Mouse (Mus musculus): ENCODE data around the gene Cd9.

Gene Cd9

DNA sequence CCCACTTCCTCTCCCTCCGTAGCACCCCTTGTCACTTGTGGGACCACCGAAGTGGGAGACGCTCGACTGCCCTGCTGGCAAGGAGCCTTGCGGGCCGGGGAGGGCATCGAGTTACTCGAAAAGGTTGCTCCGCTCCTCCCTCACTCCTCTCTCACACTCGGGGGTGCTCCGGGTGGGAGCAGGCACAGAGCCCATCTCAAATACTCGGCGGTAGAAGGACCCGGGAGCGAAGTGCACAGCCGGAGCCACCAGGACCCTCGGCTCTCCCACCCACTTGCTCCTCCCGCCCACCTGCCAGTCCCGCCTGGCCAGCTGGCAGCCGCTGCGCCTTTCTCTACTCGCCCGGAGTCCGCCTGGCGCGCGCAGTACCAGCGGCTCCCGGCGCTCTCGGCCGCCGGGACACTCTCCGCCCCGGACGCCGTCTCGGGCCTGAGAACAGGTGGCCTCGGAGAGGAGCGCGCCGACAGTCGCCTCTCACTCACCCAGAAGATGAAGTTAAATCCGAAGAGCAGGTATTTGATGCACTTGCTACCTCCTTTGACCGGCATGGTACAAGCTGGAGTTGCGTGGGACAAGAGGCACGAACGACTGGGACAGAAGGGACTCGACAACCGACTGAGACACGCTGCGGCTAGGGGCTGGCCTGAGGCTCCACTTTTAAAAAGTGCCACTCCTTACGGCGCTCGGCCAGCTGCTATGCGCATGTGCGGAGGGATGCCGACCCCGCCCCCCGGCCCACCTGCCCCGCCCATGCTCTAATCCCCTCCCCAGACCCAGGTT lies at the start of gene Cd9:
TSS of gene Cd9 (minus strand) at position 700 of the 780 bp plus-strand sequence.
- DNase-seq (ENCODE audit: low spot score), result peak; percentile 89

DNA sequence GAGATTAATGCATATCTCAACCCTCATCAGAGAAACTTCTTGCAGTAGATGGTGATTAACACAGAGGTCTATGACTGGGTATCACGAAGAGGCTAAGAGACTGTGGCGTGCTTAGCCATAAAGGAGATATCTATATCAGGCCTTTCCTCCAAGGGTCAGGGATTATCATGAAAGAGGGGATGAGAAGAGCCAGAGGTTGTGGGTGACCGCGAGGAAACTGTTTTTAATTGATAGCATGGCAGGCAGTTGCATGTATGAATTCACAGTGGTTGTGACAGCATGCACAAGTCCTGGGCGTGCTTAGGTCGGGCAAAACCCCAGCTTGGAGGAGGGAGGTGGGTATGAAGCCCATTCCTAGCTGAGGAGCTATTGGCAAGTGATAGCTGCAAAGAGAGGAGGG lies 46.7 kb upstream of the Cd9 start:
- DNase-seq (ENCODE audit: low spot score), result no peak

DNA sequence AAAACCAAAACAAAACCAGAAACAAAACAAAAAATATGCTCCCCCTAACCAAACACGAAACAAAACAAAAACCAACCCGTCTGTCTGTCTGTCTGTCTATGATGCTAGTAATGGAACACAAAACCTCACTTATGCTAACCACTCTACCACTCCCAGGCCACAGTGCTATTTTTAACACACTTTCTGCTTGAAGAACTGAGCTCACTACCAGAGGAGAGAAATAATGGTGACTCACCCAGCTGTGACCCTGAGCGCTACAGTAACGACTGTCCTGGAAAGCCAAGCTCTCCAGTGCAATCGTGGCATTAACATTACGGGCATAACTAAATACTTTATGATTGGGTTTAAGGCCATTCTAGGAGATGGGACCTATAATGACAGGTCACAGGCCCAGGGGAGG lies 46.2 kb upstream of the Cd9 start:
- no peak for DNase-seq (ENCODE audit: low spot score)

DNA sequence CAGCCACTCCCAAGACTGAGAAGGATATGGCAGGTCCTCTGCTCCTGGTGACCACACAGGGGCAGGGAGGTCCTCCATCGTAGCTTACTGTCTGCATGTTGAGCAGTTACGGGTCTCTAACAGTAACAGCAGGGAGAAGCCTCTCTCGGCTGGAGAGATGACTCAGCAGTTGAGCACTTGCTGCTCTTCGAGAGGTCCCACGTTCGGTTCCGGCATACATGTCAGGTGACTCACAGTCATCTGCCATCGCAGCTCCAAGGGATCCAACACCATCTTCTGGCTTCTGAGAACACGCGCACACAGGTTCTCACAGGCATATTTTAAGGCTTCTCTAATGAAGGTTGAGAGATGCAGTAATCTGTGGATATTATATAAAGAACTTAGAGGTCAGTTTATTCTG lies 45.6 kb upstream of the Cd9 start:
- no peak for DNase-seq (ENCODE audit: low spot score)

DNA sequence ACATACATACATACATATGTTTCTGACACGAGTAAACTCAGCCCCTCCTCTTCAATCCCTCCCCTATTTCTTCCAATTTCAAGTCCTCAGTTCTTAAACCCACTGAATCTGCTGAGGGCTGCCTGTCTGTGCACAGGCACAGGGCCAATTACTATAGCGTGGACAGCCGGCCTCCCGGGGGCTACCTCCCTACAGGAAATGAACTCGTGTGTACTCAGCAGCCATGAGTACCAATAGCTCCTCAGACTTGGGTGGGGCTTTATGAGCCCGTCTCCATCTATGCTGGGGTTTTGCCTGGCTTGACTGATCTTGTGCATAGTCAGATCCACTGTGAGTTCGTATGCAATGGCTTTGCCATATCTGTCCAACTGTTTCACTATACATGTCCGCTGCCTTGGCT lies 44.8 kb upstream of the Cd9 start:
- no peak for DNase-seq (ENCODE audit: low spot score)

DNA sequence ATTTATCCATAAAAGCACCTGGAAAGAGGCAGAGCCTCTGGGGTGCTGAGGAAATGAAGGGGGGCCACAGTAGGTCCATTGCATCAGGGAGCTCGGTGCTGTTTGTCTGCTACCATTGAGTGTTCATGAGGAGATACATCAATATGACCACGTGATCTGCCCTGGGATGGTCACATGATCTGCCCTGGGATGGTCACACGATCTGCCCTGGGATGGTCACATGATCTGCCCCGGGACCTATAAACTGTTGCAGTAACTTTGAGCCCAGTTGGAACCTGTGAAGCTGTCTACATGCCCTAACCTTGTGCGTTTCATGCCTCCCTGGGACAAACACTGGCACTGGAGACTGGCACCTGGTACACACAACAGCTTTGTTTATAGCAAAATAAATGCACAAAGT lies 43.9 kb upstream of the Cd9 start:
- no peak for DNase-seq (ENCODE audit: low spot score)

DNA sequence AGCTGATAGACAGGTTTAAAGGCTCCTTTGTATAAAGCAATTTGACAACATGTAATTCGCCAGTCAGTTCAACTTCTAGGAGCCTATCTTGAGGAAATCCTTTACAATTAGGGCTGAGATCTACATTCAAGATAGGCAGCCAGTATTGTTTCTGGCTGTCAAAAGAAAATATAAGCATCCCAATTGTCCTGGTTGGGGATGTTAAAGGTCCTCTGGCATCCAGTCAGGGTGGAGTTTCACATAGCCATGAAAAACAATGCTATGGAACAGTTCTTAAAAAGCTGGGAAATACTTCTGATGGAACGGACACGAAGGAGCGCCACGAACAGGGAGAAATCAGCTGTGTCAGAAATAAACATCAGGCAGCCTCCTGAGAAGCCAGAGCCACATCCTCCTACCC lies 40.4 kb upstream of the Cd9 start:
- no peak for DNase-seq (ENCODE audit: low spot score)

DNA sequence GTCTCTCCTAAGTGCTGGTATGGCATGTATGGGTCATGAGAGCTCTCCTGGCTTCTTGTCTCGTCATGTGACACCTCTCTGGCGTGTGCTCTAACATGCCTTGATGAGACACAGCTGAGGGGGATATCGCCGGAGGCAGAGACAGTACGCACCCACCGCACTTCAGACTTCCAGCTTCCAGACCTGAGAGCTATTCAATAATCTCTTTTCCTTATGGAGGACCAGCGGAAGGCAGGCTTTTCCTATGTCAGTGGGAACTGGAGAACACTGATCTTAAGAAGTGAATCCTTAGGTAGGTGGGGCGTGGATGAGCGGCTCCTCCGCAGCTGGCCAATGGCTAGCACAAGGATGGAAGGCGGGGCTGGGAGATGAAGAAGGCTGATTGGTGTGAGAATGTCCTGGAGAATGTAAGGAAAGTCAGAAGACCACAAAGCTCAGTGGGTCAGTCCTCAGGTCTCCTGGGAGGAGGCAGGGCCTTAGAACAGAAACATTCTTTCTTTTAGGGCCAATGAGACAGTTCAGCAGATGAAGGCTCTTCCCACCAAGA lies 38.6 kb upstream of the Cd9 start:
- no peak for DNase-seq (ENCODE audit: low spot score)

DNA sequence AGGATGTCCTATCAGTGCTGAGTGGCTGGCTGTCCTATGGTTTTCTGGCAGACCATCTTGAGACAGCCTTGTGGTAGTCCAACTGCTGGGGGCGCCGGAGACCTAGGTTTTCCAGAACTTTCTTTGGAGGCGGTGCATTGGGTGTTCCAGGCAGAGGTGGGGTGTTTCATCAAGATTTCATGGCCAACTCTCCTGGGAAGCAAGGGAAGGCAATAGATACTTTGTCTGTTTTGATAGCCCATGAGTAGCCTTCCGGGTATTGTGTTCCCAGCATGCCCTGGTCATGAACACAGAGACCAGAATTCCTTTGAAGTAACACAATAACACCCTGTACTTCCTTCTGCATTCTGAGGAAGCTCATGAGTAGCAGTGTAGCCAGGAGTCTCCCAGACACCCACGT lies 34.9 kb upstream of the Cd9 start:
- DNase-seq (ENCODE audit: low spot score), result no peak

DNA sequence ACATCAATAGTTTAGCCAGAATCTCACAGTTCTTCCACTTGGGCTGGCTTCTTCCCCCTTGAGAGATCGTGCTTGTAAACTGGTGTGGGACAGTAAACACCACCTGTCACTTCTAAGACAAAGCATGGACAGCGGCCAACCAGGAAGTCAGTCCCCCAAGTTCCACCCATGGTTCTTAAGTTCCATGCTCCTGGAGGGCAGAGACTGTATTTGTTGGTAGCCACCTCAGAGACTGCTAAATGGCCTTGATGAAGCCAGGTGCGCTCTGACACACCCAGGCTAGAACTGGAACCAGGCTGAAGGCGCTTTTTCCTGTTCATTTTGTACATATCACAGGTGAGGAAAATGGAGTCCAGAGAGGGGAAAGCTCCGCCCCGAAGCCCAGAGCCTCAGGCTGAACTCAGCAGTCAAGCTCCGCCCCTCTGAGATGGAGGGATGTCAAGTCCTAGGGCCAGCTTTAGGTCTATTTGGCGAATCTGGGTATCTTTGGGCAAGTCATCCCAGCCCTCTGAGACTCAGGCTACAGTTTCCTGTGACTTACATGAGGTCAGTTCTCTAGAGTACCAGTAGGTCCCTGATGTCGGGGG lies 34.1 kb upstream of the Cd9 start:
- no peak for DNase-seq (ENCODE audit: low spot score)

DNA sequence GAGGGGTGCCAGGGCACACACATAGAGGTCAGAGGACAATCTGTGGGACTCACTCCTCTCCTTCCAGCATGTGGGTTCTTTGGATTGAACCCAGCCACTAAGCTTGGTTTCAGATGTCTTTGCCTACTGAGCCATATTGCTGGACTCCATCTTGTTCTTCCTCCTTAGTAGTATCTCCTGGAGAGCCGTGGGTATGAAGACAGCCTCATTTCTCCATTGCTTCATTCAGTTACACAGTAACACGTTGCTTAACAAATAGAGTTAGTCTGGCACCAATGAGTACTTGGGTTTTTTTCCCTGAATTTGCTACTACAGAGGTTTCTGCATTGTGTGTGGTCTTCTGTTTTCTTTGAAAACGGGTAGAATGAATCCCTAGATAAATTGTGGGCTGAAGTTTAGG lies 31.5 kb upstream of the Cd9 start:
- DNase-seq (ENCODE audit: low spot score), result no peak

DNA sequence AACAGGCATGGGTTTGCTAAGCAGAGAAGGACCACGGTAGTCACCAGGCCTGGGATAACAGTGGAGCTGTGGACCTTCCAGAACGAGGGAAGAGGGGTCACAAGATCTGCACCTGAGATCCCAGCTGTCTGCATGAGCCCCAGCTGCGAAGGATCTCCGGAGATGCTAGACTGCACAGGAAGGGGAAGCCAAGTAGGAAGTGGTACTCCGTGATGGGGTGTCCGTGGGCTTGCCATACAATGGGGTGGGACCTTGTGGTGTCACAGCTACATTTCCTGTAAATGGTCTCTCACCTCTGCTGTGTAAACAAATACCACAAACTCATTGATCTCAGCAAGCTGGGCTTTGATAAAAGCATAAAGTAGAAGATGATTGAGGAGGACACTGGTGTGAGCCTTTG lies 29.4 kb upstream of the Cd9 start:
- no peak for DNase-seq (ENCODE audit: low spot score)

DNA sequence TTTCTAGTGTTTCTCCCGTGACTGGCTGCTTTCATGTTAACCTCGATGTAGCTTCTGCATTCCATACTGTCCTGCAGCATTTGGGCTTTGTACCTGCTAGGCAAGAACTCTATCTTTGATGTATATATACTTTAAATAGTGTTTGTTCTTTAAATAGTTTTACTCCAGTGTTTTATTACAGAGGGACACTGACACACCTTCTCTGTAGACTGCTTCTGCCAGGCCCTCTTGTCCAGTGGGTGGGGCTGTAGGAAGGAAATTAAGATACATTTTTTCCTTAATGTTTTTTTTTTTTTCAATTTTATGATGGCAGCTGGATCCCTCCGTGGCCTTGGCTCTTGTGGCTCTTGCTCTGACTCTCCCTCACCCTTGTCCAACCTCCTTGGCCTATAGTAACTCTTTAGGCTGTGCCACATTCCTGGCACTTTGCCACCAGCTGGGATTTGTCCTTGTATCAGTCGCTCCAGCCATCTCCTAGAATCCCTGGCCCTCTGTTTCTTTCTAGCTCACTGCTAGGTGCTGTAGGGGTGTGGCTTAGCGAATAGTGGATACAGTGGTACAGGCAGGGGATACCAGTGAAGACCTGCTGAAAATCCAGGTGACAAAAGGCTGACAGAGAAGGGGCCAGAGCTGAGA lies 27.1 kb upstream of the Cd9 start:
- no peak for DNase-seq (ENCODE audit: low spot score)

DNA sequence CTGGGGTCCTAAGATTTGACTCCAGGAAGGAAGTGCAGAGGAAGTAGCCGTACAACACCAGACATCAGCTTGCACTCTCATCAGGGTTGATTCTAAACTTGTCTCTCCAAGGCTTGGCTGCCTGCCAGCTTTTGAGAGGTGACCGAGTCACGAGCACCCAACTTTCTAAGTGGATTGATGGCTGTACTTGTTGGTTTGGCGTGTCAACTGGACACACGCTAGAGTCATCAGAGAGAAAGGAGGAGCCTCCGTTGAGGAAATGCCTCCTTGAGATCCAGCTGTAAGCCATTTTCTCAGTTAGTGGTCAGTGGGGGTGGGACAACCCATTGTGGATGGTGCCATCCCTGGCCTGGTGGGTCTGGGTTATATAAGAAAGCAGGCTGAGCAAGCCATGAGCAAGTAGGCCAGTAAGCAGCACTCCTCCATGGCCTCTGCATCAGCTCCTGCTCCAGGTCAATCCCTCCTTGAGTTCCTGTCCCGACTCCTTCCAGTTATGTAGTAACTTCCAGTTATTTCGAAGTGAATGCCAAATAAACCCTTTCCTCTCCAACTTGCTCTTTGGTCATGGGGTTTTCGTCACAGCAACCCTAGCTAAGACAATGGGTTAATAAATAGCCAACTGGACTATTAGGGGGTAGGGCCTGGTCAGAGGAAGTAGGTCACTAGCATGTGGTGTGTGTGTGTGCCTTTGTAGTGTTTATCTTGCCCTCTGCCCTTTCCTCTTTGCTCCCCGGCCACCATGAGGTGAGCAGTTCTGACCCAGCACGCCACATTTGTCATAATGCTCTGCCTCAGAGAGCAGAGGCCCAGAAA lies 21.1 kb upstream of the Cd9 start:
- no peak for DNase-seq (ENCODE audit: low spot score)

DNA sequence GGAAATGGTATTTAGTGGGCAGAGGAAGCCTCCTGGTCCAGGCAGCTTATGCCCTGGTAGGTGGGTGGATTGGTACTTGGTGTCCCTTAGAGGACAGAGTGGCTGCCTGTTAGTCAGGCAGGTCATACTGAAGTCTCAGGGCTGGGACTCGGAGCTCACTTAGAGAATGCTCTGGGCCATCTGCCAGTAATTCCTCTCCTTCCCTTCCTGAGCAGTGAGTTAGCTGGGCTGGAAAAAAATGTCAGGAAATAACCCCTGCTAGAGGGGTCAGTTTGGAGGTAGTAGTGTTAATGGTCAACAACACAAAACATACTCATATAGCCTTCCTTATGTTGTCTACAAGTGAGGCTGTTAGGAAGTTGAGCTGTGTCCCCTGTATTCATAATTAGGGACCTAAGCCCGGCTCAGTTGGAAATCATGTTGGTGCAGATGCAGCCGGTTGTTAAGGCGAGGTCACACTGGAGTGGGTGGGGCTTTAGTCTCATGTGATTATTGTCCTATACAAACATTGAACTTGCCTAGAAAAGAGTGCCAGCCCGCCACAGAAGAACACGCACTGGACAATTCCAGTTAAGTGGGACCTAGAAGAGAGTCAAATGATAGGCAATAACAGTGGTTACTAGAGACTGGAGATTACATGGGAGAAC lies 18.5 kb upstream of the Cd9 start:
- DNase-seq (ENCODE audit: low spot score), result peak; percentile 36

DNA sequence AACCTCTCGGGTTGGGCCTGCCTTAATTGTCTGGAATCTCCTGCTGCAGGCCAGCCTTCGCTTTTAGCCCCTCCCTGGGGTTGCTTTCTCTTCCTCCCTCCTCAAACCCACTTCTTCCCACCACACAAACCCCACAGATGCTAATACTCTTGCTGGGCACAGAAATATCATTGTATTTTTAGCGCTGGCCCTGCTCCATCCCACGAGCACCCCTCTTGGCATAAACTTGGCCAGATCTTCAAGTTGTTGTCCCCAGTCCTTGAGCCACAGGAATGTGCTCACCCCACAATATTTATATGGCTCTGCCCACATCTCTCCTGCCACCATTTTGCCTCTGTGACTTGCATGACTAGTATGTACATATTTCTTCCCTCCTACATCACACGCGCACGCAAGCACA lies 16.6 kb upstream of the Cd9 start:
- DNase-seq (ENCODE audit: low spot score), result no peak

DNA sequence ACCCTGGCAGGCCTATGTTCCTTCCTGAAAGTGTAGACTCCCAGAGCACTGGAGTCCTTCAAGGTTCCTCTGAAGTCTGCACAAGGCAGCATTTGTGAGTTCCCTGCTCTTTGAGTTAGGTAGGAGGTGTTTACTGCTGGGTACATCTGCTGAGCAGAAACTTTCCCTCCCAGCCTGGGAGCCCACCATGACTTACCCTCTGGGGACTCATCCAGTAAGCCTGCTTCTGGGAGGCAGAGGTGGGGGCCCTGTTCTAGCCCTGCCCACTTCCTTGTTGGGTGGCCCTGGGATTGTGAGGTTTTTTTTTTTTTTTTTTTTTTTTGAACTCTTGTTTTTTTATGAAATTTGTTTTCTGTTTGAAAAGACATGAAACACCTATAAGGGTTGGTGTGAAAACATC lies 16.1 kb upstream of the Cd9 start:
- no peak for DNase-seq (ENCODE audit: low spot score)

DNA sequence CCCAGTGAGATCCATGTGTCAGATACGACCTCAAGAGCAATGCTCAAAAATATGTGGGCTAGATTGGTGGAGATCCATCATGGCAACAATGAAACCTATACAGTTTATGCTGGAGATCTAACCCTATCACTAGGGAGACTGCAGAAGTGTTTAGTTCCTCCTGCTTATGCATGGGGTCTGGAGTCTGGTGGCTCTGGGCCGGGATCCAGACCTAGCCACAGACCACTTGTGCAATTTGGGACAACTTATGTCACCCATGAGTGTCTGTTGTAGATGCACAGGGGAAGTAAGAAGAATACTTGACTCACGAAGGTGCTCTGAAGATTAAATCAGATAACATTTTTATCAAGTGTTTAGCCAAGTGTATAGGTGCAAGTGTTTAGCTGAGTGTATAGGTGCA lies 15.2 kb upstream of the Cd9 start:
- no peak for DNase-seq (ENCODE audit: low spot score)

DNA sequence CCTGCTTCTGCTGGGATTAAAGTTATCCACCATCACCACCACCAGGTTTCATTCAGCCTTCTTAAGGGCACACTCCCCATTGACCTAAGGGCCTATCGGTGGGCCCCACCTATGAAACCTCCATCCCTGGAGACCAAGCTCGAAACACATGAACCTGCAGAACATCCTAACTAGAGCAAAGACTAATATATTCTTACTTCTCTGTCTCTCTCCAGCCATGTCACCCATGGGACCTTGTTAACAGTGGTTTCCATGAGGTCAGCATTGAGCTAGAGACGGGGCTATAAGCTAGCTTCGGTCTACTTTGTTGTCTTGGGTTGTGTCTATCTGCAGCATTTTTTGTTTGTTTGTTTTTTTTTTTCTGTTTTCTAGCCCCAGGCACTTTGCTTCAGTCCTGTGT lies 11.8 kb upstream of the Cd9 start:
- no peak for DNase-seq (ENCODE audit: low spot score)

DNA sequence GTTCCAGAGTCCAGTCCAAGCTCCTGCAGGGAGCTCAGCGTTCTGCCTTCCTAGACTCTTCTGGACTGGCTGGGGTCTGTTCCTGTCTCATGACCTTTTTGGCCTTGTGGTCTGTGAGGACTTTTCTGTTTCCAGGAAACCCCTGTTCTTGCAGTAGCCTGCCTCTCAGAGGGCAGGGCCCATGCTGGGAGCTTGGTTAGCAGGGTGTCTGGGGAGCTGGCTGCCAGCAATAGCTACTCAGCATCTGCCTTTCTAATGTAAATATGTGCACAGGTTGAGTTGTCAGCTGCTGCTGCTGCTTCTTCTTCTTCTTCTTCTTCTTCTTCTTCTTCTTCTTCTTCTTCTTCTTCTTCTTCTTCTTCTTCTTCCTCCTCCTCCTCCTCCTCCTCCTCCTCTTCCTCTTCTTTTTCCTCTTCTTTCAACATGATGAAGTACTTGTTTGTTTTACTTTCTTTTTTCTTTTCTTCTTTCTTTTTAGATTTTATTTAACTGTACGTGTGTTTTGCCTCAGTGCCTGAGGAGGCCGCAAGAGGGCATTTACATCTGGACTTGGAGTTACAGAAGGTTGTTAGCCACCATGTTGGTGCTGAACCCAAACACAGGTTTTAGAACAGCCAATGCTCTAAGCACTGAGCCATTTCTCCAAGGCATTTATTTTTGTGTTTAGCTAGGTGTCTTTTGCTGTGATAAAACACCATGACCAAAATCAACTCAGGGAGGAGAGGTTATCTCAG lies 10.2 kb upstream of the Cd9 start:
- no peak for DNase-seq (ENCODE audit: low spot score)

DNA sequence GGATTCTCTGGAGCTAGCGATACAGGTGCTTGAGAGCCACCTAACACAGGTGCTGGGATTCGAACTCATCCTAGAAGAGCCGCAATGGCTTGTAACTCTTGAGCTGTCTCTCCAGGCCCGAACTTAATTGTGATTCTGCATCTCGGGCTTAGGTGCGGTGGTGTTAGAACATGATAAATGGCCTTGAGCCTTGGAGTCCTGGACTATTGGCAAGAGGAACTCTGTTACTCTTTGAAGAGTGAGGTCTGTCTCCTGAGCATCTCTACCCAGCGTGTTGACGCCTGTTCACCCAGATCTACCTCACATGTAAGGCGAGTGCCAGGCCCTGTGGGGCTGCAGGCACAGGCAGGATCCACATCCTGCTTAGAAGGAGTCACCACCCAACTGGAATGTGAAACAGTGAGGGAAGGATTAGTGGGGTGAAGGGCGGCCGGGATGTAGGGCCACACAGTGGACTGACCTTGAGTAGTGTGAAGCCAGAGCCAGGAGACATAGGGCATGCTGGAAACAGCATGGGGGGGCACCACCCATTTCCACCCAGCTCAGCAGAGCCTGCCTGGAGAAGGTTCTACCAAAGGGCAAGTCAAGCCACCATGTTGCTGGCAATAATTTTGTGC lies 8.7 kb upstream of the Cd9 start:
- no peak for DNase-seq (ENCODE audit: low spot score)

All from urinary bladder, postnatal 14 days (tissue).